Mouse (Mus musculus): ENCODE results near the gene Rasgrf1. TPM values are rescaled to one million over a fixed set of nuclear protein-coding genes. Genes with fewer than 3 reads are reported as not detected.

Gene Rasgrf1
- total and polyA plus RNA-seq, 3 experiments, result not detected

DNA sequence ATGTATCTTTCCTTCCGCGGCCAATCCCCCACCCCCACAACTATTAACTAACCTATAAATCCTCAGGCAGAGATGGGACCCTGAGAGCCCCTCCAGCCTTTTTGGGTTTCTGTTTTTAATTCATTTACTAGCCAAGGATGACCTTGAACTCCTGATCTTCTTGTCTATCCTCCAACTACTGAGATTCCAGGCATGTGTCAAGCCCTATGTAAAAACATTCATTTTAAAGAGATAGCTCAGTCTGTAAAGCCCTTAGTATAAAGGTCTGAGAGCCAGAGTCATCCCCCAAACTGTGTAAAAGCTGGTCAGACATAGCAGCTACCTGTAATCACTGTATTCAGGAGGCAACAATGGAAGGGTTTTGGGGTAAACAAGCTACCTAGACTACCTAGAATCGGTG, 146.2 kb downstream of the Rasgrf1 start:
- peaks cover 0 to 2% of the 10 kb centered on the region in 2 experiments; a peak in 1 of 4 replicates for H3K4me1 ChIP-seq (ENCODE audit: control insufficient read depth in 1 of 2, insufficient read depth in 2 of 2, low read length in 2 of 2)
- H3K4me3 ChIP-seq (ENCODE audit: control insufficient read depth in 1 of 2, insufficient read depth in 1 of 2, low read depth in 2 of 2, low read length in 2 of 2), result no peak overlapping the region
- DNase-seq (ENCODE audit: low read depth, low spot score), result no peak
- no peaks in the 10 kb centered on the region for H3K79me2 ChIP-seq (ENCODE audit: control insufficient read depth, insufficient read depth, low read length, poor library complexity)
- TF ChIP-seq ZC3H11A (IDR thresholded peaks at IDR 0.05; ENCODE audit: low read depth, low read length), result no peak
- TF ChIP-seq MAZ (IDR thresholded peaks at IDR 0.05; ENCODE audit: low read depth, low read length), result no peak
- TF ChIP-seq POLR2AphosphoS2 (IDR thresholded peaks at IDR 0.05; ENCODE audit: low read length), result no peak
- no peak for TF ChIP-seq RCOR1 (IDR thresholded peaks at IDR 0.05; ENCODE audit: low read depth, low read length)
- TF ChIP-seq E2F4 (IDR thresholded peaks at IDR 0.05; ENCODE audit: borderline replicate concordance, low read depth, low read length), result no peak
- TF ChIP-seq NRF1 (IDR thresholded peaks at IDR 0.05; ENCODE audit: insufficient read depth, low read depth, low read length, poor library complexity, severe bottlenecking), result no peak
- no peak for TF ChIP-seq NELFE (IDR thresholded peaks at IDR 0.05; ENCODE audit: low read depth, low read length)
- no peaks in the 10 kb centered on the region for H3K27me3 ChIP-seq (ENCODE audit: control insufficient read depth in 1 of 2, insufficient read depth in 2 of 2, low read length in 2 of 2)
- H3K36me3 ChIP-seq (ENCODE audit: control insufficient read depth in 1 of 2, insufficient read depth in 2 of 2, low read length in 2 of 2), result no peaks in the 10 kb centered on the region
- H3K27ac ChIP-seq (ENCODE audit: control insufficient read depth, low read depth, low read length), result no peak overlapping the region
- no peaks in the 10 kb centered on the region for H3K9me3 ChIP-seq (replicated peaks; ENCODE audit: insufficient read depth, low read length)
- no peak overlapping the region for H3K9ac ChIP-seq (ENCODE audit: control insufficient read depth, low read depth, low read length, poor library complexity, severe bottlenecking)

DNA sequence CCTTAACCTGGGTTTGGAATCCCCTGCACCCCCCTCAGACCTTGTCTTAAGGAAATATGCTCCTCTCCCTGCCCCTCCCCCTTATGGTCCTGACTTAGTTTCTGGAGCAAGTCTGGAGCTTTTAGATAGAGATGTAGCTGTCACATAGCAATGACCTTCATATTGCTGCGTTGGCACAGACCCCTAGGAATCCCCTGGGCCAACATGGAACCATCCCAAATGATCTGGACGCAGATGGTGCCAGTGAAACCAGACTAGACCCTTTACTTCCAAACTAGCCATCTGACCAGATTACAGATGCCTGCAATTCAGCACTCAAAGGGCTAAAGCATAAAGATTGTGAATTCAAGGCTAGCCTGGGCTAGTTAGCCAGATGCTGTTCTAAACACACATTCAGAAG, 147.0 kb downstream of the Rasgrf1 start:
- TF ChIP-seq MYC (IDR thresholded peaks at IDR 0.05; ENCODE audit: low read depth, low read length), result no peak
- TF ChIP-seq GABPA (IDR thresholded peaks at IDR 0.05; ENCODE audit: low read depth, low read length), result no peak
- TF ChIP-seq USF1 (IDR thresholded peaks at IDR 0.05; ENCODE audit: low read depth, low read length), result no peak
- TF ChIP-seq POLR2AphosphoS5 (IDR thresholded peaks at IDR 0.05; ENCODE audit: borderline replicate concordance, low read depth, low read length), result no peak
- no peak for TF ChIP-seq UBTF (IDR thresholded peaks at IDR 0.05; ENCODE audit: borderline replicate concordance, insufficient read depth, low read depth, low read length)
- no peak for TF ChIP-seq TCF12 (IDR thresholded peaks at IDR 0.05; ENCODE audit: low read depth, low read length)

DNA sequence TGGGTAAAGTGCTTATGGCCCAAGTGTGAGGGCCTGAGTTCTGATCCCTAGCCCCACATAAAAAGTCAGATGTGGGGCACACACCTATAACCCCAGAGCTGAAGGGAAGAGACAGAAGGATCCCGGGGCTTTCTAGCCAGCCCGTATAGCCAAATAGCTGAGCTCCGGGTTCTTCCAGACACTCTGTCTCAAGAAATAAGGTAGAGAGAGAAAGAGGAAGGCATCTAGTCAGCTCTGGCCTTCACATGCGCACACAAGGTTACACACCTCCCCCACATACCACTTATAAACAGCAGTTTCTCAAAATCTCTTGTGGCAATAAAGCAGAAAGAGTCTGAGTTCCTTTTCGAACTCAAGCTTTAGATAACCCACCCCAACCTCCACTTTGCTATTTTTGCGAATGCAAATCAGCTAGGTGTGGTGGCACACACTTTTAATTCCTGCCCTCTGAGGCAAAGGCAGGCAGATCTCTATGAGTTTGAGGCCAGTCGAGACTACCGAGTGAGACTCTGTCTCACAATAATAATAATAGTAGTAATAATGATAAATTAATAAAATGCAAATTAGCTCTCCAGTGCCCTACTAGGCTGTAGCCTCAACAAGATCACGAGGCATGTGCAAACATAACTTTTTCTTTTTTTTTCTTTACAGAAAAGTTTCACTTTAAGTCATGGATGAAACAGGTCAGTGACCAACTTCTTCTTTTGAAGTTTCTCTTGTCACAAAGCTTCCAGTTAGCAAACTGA, 150.3 kb downstream of the Rasgrf1 start:
- Histone ChIP-seq H3K4me1 (ENCODE audit: control insufficient read depth in 1 of 2, insufficient read depth in 2 of 2, low read length in 2 of 2) (peaks cover 0 to 2% of the 10 kb centered on the region in 2 experiments; a peak in 1 of 4 replicates), H3K4me3 (ENCODE audit: control insufficient read depth in 1 of 2, insufficient read depth in 1 of 2, low read depth in 2 of 2, low read length in 2 of 2) (no peak overlapping the region), H3K27me3 (ENCODE audit: control insufficient read depth in 1 of 2, insufficient read depth in 2 of 2, low read length in 2 of 2) (no peaks in the 10 kb centered on the region), H3K79me2 (ENCODE audit: control insufficient read depth, insufficient read depth, low read length, poor library complexity) (no peaks in the 10 kb centered on the region), H3K36me3 (ENCODE audit: control insufficient read depth in 1 of 2, insufficient read depth in 2 of 2, low read length in 2 of 2) (no peaks in the 10 kb centered on the region), H3K27ac (ENCODE audit: control insufficient read depth, low read depth, low read length) (no peak overlapping the region), H3K9me3 (replicated peaks; ENCODE audit: insufficient read depth, low read length) (no peaks in the 10 kb centered on the region), H3K9ac (ENCODE audit: control insufficient read depth, low read depth, low read length, poor library complexity, severe bottlenecking) (no peak overlapping the region)
- DNase-seq (ENCODE audit: low read depth, low spot score), result no peak
- TF ChIP-seq USF2 (IDR thresholded peaks at IDR 0.05; ENCODE audit: borderline replicate concordance in 1 of 2, insufficient read depth in 1 of 2, low read depth in 1 of 2, low read length in 2 of 2) (no peak), NRF1 (IDR thresholded peaks at IDR 0.05; ENCODE audit: insufficient read depth, low read depth, low read length, poor library complexity, severe bottlenecking) (0 out of 2 replicates have a peak, but pooled peaks have one; percentile 38), TCF12 (IDR thresholded peaks at IDR 0.05; ENCODE audit: low read depth, low read length) (no peak), ZC3H11A (IDR thresholded peaks at IDR 0.05; ENCODE audit: low read depth, low read length) (no peak), ZKSCAN1 (IDR thresholded peaks at IDR 0.05; ENCODE audit: low read depth, low read length) (no peak), MEF2A (IDR thresholded peaks at IDR 0.05; ENCODE audit: extremely low read depth, insufficient replicate concordance, low read depth, low read length, poor library complexity, severe bottlenecking) (no peak), TBP (IDR thresholded peaks at IDR 0.05; ENCODE audit: low read depth, low read length) (peak; percentile 75)

More for the DNA sequence above, 147.0 kb downstream of the Rasgrf1 start:
- H3K9ac ChIP-seq (ENCODE audit: control insufficient read depth, low read depth, low read length, poor library complexity, severe bottlenecking), result no peak overlapping the region
- no peaks in the 10 kb centered on the region for H3K79me2 ChIP-seq (ENCODE audit: control insufficient read depth, insufficient read depth, low read length, poor library complexity)
- H3K27me3 ChIP-seq (ENCODE audit: control insufficient read depth in 1 of 2, insufficient read depth in 2 of 2, low read length in 2 of 2), result no peaks in the 10 kb centered on the region
- H3K4me3 ChIP-seq (ENCODE audit: control insufficient read depth in 1 of 2, insufficient read depth in 1 of 2, low read depth in 2 of 2, low read length in 2 of 2), result no peak overlapping the region
- H3K4me1 ChIP-seq (ENCODE audit: control insufficient read depth in 1 of 2, insufficient read depth in 2 of 2, low read length in 2 of 2), result peaks cover 0 to 2% of the 10 kb centered on the region in 2 experiments; a peak in 1 of 4 replicates
- H3K27ac ChIP-seq (ENCODE audit: control insufficient read depth, low read depth, low read length), result no peak overlapping the region
- no peaks in the 10 kb centered on the region for H3K36me3 ChIP-seq (ENCODE audit: control insufficient read depth in 1 of 2, insufficient read depth in 2 of 2, low read length in 2 of 2)
- no peaks in the 10 kb centered on the region for H3K9me3 ChIP-seq (replicated peaks; ENCODE audit: insufficient read depth, low read length)
- no peak for DNase-seq (ENCODE audit: low read depth, low spot score)
